Mouse (Mus musculus) kidney, embryonic 14.5 days (tissue): ENCODE results near the gene Slc35b1. TPM values are rescaled to one million over a fixed set of nuclear protein-coding genes. Genes with fewer than 3 reads are reported as not detected.

ENCODE experiments used
- ATAC-seq: fragments of 200-750 bp; cut with Nextera tagmentation; 2 replicates; pipeline ENCODE4 v1.8.0; 2017; ENCODE audit warnings: moderate number of reproducible peaks, mild to moderate bottlenecking, moderate TSS enrichment, moderate library complexity; ENCODE audit not compliant: low FRiP score, low TSS enrichment
- H3K27ac ChIP-seq: fragments of 300-500 bp; sonication (generic); 2 replicates; pipeline ENCODE4 v1.5.1; 2014; ENCODE audit warnings: low read depth, mild to moderate bottlenecking, low read length, moderate library complexity, mixed read lengths
- H3K27me3 ChIP-seq: fragments of 300-500 bp; sonication (generic); 2 replicates; pipeline ENCODE4 v1.6.1; 2014; ENCODE audit warnings: mild to moderate bottlenecking, low read length; ENCODE audit not compliant: control insufficient read depth, insufficient read depth
- H3K36me3 ChIP-seq: fragments of 300-500 bp; sonication (generic); 2 replicates; pipeline ENCODE4 v1.6.1; 2014; ENCODE audit warnings: low read length, mixed read lengths; ENCODE audit not compliant: control insufficient read depth, insufficient read depth
- H3K4me1 ChIP-seq: fragments of 300-500 bp; sonication (generic); 2 replicates; pipeline ENCODE4 v1.6.1; 2014; ENCODE audit warnings: low read length, mixed read lengths; ENCODE audit not compliant: control insufficient read depth, insufficient read depth
- H3K4me2 ChIP-seq: fragments of 300-500 bp; sonication (generic); replicated peaks from 2 replicates; pipeline ENCODE4 v1.6.1; 2014; ENCODE audit warnings: low read depth, mild to moderate bottlenecking, low read length
- H3K4me3 ChIP-seq: fragments of 300-500 bp; sonication (generic); 2 replicates; pipeline ENCODE4 v1.5.1; 2014; ENCODE audit warnings: mild to moderate bottlenecking, low read length
- H3K9ac ChIP-seq: fragments of 300-500 bp; sonication (generic); 2 replicates; pipeline ENCODE4 v1.6.1; 2014; ENCODE audit warnings: low read depth, mild to moderate bottlenecking, low read length, moderate library complexity
- H3K9me3 ChIP-seq: fragments of 300-500 bp; sonication (generic); 2 replicates; pipeline ENCODE4 v1.6.1; 2016; ENCODE audit warnings: low read length; ENCODE audit not compliant: control insufficient read depth
- WGBS: fragments of 180-500 bp; shearing (Covaris S2); extraction: QIAGEN DNeasy Blood & Tissue Kit; methylation state at CpG from one replicate; pipeline ENCODE4 v1.1.7; 2014; 5-methylcytosine and 5-hydroxymethylcytosine counted together
- polyA plus RNA-seq: library from polyadenylated mRNA; unstranded; fragments of >200 nt; fragmentation: Nextera tagmentation; extraction: Ambion mirVana; gene quantifications from 2 replicates; pipeline ENCODE4 v1.2.1, GENCODE M21; 2014

Gene Slc35b1
- polyA plus RNA-seq, 1 experiment from 2014 or later = 111 TPM

DNA sequence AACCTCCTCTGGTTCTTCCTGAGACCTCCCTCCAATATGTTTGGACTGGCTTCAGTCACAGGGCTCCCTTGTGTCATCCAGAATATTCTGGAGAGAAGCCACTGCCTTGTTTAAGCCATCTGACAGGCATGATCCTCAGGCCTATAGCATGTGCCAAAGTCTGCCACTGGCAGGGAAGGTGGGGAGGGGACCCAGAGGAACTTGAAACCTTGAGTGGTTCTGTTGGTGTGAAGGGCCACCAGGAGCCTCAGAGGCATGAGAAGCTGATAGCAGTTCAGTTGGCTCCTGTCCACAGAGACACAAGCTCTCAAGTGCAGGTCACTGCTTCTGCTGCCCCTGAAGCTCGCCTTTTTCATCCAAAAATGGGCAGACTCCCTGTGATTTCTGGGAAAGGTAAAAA lies 12.1 kb downstream of the Slc35b1 start:
- peaks cover 6% of the 10 kb centered on the region; the same call in 1 of the 2 replicates for H3K36me3 ChIP-seq
- no peak overlapping the region for H3K4me2 ChIP-seq
- no peaks in the 10 kb centered on the region for H3K4me1 ChIP-seq
- ATAC-seq = no peak
- H3K4me3 ChIP-seq = no peak overlapping the region
- no peak overlapping the region for H3K27ac ChIP-seq
- no peaks in the 10 kb centered on the region for H3K9me3 ChIP-seq
- H3K9ac ChIP-seq = no peak overlapping the region
- no peaks in the 10 kb centered on the region for H3K27me3 ChIP-seq
- 58% methylated on average over 1 of the region's 1 CpGs for WGBS

DNA sequence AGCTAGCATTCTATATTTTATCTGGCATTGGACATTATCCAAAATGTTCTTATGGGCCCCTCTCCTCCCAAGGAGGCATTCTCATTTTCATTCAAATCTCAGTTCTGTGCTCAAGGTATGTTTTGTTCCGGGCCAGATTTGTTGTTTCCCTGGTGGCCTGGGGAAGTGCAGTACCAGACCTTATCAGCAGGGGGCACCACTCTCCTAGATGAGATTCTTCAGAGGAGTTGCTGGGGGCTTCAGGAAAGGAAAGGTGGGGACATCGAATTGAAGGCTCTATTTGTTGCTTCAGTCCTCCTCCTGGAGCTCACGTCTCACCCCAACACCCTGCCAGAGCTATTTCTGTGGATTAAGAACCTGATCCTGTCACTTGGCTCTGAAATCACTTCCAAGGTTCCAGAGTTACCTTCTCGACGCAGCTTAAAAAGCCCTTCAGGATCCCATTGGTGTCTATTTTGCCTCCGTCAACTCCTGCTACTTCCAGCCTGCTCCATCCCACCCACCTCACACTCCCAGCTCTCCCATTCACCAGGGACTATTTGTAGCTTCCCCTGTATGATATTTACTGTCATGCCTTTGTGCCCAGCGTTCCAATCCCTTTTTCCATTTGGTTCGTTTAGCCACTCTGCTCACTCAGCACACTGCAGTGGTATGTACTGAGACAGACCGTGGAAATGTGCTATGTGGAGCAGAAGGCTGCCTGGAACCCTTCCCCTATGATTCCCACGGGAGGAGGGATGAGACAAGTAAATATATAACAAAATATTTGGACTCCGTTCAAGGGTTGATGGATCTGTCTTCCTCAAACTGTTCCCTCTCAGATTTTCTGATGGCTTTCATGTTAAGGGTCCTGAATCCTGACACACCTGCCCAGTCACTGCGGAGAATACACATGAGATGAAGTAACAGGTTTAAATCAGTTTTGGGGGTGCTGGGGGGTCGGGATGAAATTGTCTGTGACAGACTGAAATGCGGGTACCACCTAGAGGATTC lies 13.6 kb downstream of the Slc35b1 start:
- Histone ChIP-seq H3K36me3 (no peaks in the 10 kb centered on the region), H3K4me3 (no peak overlapping the region), H3K4me2 (no peak overlapping the region), H3K27me3 (no peaks in the 10 kb centered on the region), H3K9me3 (no peaks in the 10 kb centered on the region), H3K9ac (no peak overlapping the region), H3K4me1 (0 out of 2 replicates have a peak, but pooled peaks cover 3% of the 10 kb centered on the region), H3K27ac (no peak overlapping the region)
- WGBS = 61% methylated on average over 14 of the region's 14 CpGs
- ATAC-seq = no peak

DNA sequence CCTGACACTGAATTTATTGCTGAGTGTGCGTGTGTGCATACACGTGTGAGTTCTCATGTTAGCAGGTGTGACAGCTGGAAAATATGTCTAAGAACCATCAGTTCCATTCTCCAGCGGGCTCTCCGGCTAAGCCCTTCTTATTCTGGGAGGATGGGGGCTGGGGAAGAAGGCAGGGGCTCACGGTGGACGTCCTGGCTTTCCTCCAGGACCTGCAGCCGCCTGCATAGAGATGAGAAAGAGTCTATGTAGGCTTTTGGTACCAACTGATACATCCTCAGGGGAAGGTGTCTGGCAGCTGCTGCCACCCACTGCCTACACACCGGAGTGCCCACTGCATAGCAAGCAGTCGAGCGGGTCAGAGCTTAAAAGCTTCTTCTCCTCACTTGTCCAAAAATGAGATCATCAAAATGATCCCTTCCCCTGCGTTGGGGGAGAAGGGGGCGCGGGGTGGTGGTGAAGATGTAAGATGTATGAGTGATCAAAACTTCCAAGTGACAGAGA lies 15.1 kb downstream of the Slc35b1 start:
- no peak for ATAC-seq
- H3K4me3 ChIP-seq = no peak overlapping the region
- 0 out of 2 replicates have a peak, but pooled peaks cover 3% of the 10 kb centered on the region for H3K4me1 ChIP-seq
- no peaks in the 10 kb centered on the region for H3K27me3 ChIP-seq
- no peak overlapping the region for H3K9ac ChIP-seq
- no peak overlapping the region for H3K4me2 ChIP-seq
- H3K36me3 ChIP-seq = no peaks in the 10 kb centered on the region
- H3K27ac ChIP-seq = no peak overlapping the region
- WGBS = 74% methylated on average over 13 of the region's 13 CpGs
- H3K9me3 ChIP-seq = no peaks in the 10 kb centered on the region

DNA sequence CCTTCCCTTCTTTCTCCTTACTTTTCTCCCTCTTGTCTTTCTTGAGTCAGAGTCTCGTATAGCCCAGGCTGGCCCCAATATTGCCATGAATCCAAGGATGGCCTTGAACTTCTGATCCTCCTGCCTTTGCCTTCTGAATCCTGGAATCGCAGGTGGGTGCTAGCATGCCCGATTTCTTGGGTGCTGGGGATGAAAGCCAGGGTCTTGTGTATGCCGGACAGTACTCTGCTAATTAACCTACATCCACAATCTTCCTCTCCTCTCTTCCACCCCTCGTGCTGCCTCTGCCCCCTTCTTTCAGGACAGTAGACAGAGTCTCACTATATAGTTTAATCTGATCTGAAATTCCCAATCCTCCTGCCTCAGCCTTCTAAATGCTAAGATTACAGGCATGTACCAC lies 17.1 kb downstream of the Slc35b1 start:
- Histone ChIP-seq H3K27me3 (no peaks in the 10 kb centered on the region), H3K4me3 (no peak overlapping the region), H3K9ac (no peak overlapping the region), H3K36me3 (no peaks in the 10 kb centered on the region), H3K4me1 (0 out of 2 replicates have a peak, but pooled peaks cover 3% of the 10 kb centered on the region), H3K27ac (no peak overlapping the region), H3K4me2 (no peak overlapping the region), H3K9me3 (no peaks in the 10 kb centered on the region)
- ATAC-seq = no peak
- 88% methylated on average over 5 of the region's 5 CpGs for WGBS

DNA sequence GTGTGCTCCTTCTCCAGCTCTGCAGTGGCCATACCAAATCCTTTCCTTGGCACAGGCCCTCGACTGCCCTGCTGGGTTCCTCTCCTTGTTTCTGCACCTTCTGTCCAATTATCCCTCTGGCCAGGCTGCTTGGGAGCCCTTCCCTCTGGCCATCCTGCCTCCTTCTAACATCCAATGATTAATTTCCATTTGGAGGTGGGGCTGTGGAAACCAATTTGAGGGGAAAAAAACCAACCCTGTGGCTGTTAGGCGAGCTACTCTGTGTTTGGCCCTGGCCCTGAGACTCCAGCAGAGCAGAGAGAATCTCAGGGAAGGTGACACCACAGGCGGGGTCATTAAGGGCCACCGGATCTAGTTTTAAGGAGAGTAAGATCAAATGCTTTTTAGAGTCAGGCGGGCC lies 17.7 kb downstream of the Slc35b1 start:
- Histone ChIP-seq H3K9ac (no peak overlapping the region), H3K27ac (0 out of 2 replicates have a peak overlapping the region, but pooled peaks have one; percentile 3), H3K4me2 (no peak overlapping the region), H3K4me3 (no peak overlapping the region), H3K36me3 (no peaks in the 10 kb centered on the region), H3K4me1 (0 out of 2 replicates have a peak, but pooled peaks cover 3% of the 10 kb centered on the region), H3K27me3 (no peaks in the 10 kb centered on the region), H3K9me3 (no peaks in the 10 kb centered on the region)
- 15% methylated on average over 5 of the region's 5 CpGs for WGBS
- peak; percentile 71 for ATAC-seq

DNA sequence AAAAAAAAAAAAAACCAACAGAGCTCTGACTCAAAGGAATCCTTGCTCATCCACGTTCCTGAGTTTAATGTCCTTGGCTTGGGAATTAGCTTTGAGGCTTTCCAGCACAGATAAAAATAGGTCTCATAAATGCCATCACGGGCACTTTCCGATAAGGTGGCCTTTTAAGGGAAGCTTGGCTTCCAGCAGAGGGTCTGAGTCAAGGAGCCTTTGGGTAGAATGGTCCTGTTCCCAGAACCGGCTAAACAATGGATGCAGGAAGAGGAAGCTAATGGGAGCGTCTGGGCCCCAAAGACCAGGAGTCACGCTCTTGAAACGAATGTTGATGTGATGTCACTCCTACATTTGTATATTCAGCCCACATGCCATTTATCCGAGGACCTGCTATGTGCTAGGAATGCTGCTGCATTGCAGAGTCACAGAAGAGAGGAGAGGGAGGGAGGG lies 18.2 kb downstream of the Slc35b1 start:
- H3K27ac ChIP-seq = 0 out of 2 replicates have a peak overlapping the region, but pooled peaks have one; percentile 30
- WGBS = 12% methylated on average over 8 of the region's 8 CpGs

DNA sequence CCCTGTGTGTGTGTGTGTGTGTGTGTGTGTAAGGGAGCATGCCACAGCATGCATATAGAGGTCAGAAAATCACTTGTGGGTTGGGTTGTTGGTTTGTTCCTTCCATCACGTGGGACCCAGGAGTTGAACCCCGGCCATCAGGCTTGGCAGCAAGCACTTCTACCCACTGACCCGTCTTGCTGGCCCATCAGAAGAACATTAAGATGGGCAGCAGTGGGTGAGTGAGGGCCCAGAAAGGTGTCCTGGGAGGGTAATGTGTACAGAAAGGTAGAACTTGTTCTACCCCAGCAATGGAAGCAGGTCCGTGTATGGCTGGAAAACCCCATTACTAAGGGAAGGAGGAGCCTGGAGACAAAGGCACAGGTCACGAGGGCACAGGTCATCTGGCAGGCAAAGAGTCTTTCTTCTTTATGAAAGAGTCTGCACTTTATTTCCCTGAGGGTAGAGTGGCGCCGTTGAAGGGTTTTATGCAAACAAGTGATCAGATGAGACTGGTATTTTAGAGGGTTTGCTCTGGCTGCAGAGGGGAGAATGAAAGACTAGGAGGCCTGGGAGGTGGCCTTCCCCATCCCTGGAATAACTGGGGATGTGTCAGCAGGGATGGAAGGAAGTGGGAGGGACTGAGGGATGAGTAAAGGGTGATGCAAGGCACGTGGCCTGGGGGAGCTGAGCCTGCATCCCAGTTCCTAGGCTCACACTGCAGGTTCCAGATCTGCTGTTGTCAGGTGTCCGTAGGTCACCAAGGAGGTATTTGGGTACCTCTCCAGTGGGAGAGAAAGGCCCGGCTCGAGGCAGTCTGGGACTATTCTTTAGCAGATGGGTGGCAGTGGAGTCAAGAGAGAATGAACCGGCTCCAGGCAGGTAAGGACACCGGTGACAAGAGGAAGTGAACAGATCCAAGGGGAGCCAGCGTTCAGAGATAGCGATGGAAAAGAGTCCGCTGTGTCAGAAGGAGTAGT lies 19.2 kb downstream of the Slc35b1 start:
- Histone ChIP-seq H3K27ac (no peak overlapping the region), H3K27me3 (no peaks in the 10 kb centered on the region), H3K9me3 (no peaks in the 10 kb centered on the region), H3K36me3 (no peaks in the 10 kb centered on the region), H3K4me2 (no peak overlapping the region), H3K9ac (no peak overlapping the region), H3K4me3 (no peak overlapping the region), H3K4me1 (0 out of 2 replicates have a peak, but pooled peaks cover 3% of the 10 kb centered on the region)
- WGBS = 74% methylated on average over 16 of the region's 16 CpGs
- no peak for ATAC-seq

More for the DNA sequence above, 18.2 kb downstream of the Slc35b1 start:
- Histone ChIP-seq H3K4me1 (0 out of 2 replicates have a peak, but pooled peaks cover 3% of the 10 kb centered on the region), H3K9me3 (no peaks in the 10 kb centered on the region), H3K9ac (no peak overlapping the region), H3K4me2 (no peak overlapping the region), H3K27me3 (no peaks in the 10 kb centered on the region), H3K4me3 (no peak overlapping the region), H3K36me3 (no peaks in the 10 kb centered on the region)
- ATAC-seq = 0 out of 2 replicates have a peak, but pooled peaks have one; percentile 26

DNA sequence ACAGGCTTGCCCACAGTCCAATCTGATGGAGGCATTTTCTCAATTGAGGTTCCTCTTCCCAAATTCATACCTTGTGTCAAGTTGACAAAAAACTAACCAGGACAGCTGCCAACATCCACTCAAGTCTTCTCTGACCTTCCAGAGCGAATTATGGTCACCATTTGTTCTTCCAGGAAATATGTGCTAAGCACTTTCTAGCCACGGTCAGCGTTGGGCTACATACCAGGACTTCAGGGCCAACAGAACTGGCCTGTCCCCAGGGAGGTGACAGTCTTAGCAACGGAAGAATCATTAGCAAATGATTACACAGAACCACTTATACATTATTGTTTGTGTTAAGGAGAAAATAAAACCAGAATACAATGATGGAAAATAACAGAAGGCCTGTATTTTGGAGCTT lies 21.3 kb downstream of the Slc35b1 start:
- Histone ChIP-seq H3K27ac (no peak overlapping the region), H3K9me3 (no peaks in the 10 kb centered on the region), H3K4me3 (no peak overlapping the region), H3K27me3 (no peaks in the 10 kb centered on the region), H3K4me2 (no peak overlapping the region), H3K36me3 (no peaks in the 10 kb centered on the region), H3K4me1 (0 out of 2 replicates have a peak, but pooled peaks cover 3% of the 10 kb centered on the region), H3K9ac (no peak overlapping the region)
- WGBS = 61% methylated on average over 4 of the region's 4 CpGs
- ATAC-seq = no peak
